Comparison of ENCODE assay signal across 8 mouse cellular contexts in genomic region chr3:86223634-86224313, GRCm38 (mm10). TPM values are rescaled to one million over a fixed set of nuclear protein-coding genes. Genes with fewer than 3 reads are reported as not detected.
DNase-seq lines count a peak whose midpoint lies in the region; ATAC-seq and TF ChIP-seq lines count a peak whose summit lies in the region.

No protein-coding gene starts in this region.

- peak overlapping the region; percentile 93 for H3K4me3 ChIP-seq in lung, embryonic 16.5 days (ENCODE audit: low read length)
- H3K4me3 ChIP-seq in thymus, adult 2 months (ENCODE audit: control insufficient read depth, insufficient read depth, low read length) = peak overlapping the region; percentile 88

- no peaks in the 10 kb centered on the region for H3K36me3 ChIP-seq in lung, embryonic 16.5 days (ENCODE audit: control insufficient read depth, insufficient read depth, low read length)
- no peaks in the 10 kb centered on the region for H3K36me3 ChIP-seq in thymus, adult 2 months (ENCODE audit: control insufficient read depth, insufficient read depth, low read length)

- under 1% methylated on average over 52 of the region's 79 CpGs for WGBS in lung, embryonic 16.5 days
- WGBS in thymus, adult 2 months = 1% methylated on average over 79 of the region's 79 CpGs

- no peaks in the 10 kb centered on the region for H3K9me3 ChIP-seq in lung, embryonic 16.5 days (ENCODE audit: control insufficient read depth, low read length)

- H3K9ac ChIP-seq in lung, embryonic 16.5 days (ENCODE audit: low read length) = peak overlapping the region; percentile 91

- H3K27ac ChIP-seq in lung, embryonic 16.5 days (ENCODE audit: low read length) = peak overlapping the region; percentile 98
- peak overlapping the region; percentile 70 for H3K27ac ChIP-seq in thymus, adult 2 months (ENCODE audit: control insufficient read depth, insufficient read depth, low read length)

- H3K27me3 ChIP-seq in lung, embryonic 16.5 days (ENCODE audit: control insufficient read depth, insufficient read depth, low read depth, low read length) = no peaks in the 10 kb centered on the region
- no peaks in the 10 kb centered on the region for H3K27me3 ChIP-seq in thymus, adult 2 months (ENCODE audit: control insufficient read depth, insufficient read depth, low read length)

- H3K4me2 ChIP-seq in lung, embryonic 16.5 days (ENCODE audit: low read depth, low read length) = peak overlapping the region; percentile 93

- 0 out of 2 replicates have a peak, but pooled peaks have one; percentile 51 for TF ChIP-seq CTCF in thymus, adult 2 months (IDR thresholded peaks at IDR 0.05; ENCODE audit: borderline replicate concordance, control insufficient read depth, extremely low read depth, insufficient read depth, low read length, poor library complexity)

- no peaks in the 10 kb centered on the region for H3K4me1 ChIP-seq in lung, embryonic 16.5 days (replicated peaks; ENCODE audit: control insufficient read depth, insufficient read depth, low read length)
- H3K4me1 ChIP-seq in thymus, adult 2 months (replicated peaks; ENCODE audit: control insufficient read depth, insufficient read depth, low read length) = peaks cover 8% of the 10 kb centered on the region

- TF ChIP-seq POLR2A in thymus, adult 2 months (IDR thresholded peaks at IDR 0.05; ENCODE audit: control insufficient read depth, extremely low read depth, insufficient read depth, low read length, poor library complexity) = peak; percentile 87

- peak; percentile 74 to 79 for ATAC-seq in hematopoietic stem cell, adult 5-6 weeks (replicated peaks in 1 of 2; ENCODE audit: insufficient read depth in 1 of 2, low FRiP score in 2 of 2, low TSS enrichment in 1 of 2, low read depth in 1 of 2, poor library complexity in 2 of 2, severe bottlenecking in 2 of 2)
- peak; percentile 94 for ATAC-seq in lung, embryonic 16.5 days (ENCODE audit: low read depth)

- peak; percentile 51 for DNase-seq in MEL-GATA-1-ER (ENCODE audit: extremely low read depth, low read depth)
- peak; percentile 92 for DNase-seq in cerebellum, adult 8-10 months
- DNase-seq in forelimb bud, embryonic 11.5 days (ENCODE audit: low read depth, low spot score) = peak; percentile 82
- DNase-seq in layer of hippocampus, adult 9-11 months = peak; percentile 88
- DNase-seq in ovary, adult 18-20 months (ENCODE audit: low spot score) = peak; percentile 73
- DNase-seq in thymus, adult 2 months = peak; percentile 88

RNA-seq across cellular contexts. Expression of gene Lrba, which starts 0.7 kb away (rescaled TPM):
- total RNA-seq in hematopoietic stem cell, adult 5-6 weeks (2017) = 51.5 and 57.9 TPM in 2 replicates
- polyA plus RNA-seq in lung, embryonic 16.5 days (2015; fragmentation: Nextera tagmentation; extraction: Ambion mirVana) = 2.8 and 3.4 TPM in 2 replicates
- polyA plus RNA-seq in thymus, adult 2 months (2012; rRNA removed) = 13.7 and 14.5 TPM in 2 replicates

Comparison
In these comparisons a context has a peak if more than half of its experiments do, and no peak if none do; other contexts are left out.
1. Peak in every context shown above with its lines: DNase-seq, ATAC-seq, H3K4me3 ChIP-seq and H3K27ac ChIP-seq.